Comparison of ENCODE assay signal across 8 mouse cellular contexts in genomic region chr8:45874945-45875626, GRCm38 (mm10). TPM values are rescaled to one million over a fixed set of nuclear protein-coding genes. Genes with fewer than 3 reads are reported as not detected.
A peak's percentile ranks its signal among the peaks of the same experiment; 100 is the strongest.
DNase-seq lines count a peak whose midpoint lies in the region; ATAC-seq and TF ChIP-seq lines count a peak whose summit lies in the region.

No protein-coding gene starts in this region.

- TF ChIP-seq POLR2A in bone marrow macrophage, adult 2 months (IDR thresholded peaks at IDR 0.05; ENCODE audit: borderline replicate concordance, low read depth, low read length), result no peak
- TF ChIP-seq POLR2A in small intestine, adult 2 months (IDR thresholded peaks at IDR 0.05; ENCODE audit: low read depth, low read length), result no peak

- no peak overlapping the region for H3K9ac ChIP-seq in embryonic facial prominence, embryonic 12.5 days
- H3K9ac ChIP-seq in intestine, embryonic 15.5 days, result no peak overlapping the region

- peak overlapping the region; percentile 70 for H3K27ac ChIP-seq in bone marrow macrophage, adult 2 months (ENCODE audit: insufficient read depth, low read depth, low read length)
- H3K27ac ChIP-seq in embryonic facial prominence, embryonic 12.5 days, result peak overlapping the region; percentile 61
- peak overlapping the region; percentile 60; the same call in 1 of the 2 replicates for H3K27ac ChIP-seq in intestine, embryonic 15.5 days
- peak overlapping the region; percentile 26 for H3K27ac ChIP-seq in small intestine, adult 2 months (ENCODE audit: insufficient read depth, low read depth, low read length)

- H3K36me3 ChIP-seq in embryonic facial prominence, embryonic 12.5 days, result no peaks in the 10 kb centered on the region
- H3K36me3 ChIP-seq in intestine, embryonic 15.5 days, result no peaks in the 10 kb centered on the region
- H3K36me3 ChIP-seq in small intestine, adult 2 months (ENCODE audit: control insufficient read depth, insufficient read depth, low read length), result no peaks in the 10 kb centered on the region

- no peak overlapping the region for H3K4me2 ChIP-seq in embryonic facial prominence, embryonic 12.5 days (replicated peaks)
- H3K4me2 ChIP-seq in intestine, embryonic 15.5 days (replicated peaks), result peak overlapping the region; percentile 19; the same call in 1 of the 2 replicates

- peaks cover 11% of the 10 kb centered on the region for H3K4me1 ChIP-seq in bone marrow macrophage, adult 2 months (ENCODE audit: control insufficient read depth, insufficient read depth, low read length)
- peaks cover 14% of the 10 kb centered on the region; the same call in 1 of the 2 replicates for H3K4me1 ChIP-seq in embryonic facial prominence, embryonic 12.5 days
- H3K4me1 ChIP-seq in intestine, embryonic 15.5 days (replicated peaks), result 0 out of 2 replicates have a peak, but pooled peaks cover 8% of the 10 kb centered on the region
- H3K4me1 ChIP-seq in small intestine, adult 2 months (ENCODE audit: control insufficient read depth, insufficient read depth, insufficient read length, low read length), result peaks cover 6% of the 10 kb centered on the region; the same call in 1 of the 2 replicates

- TF ChIP-seq CTCF in bone marrow macrophage, adult 2 months (IDR thresholded peaks at IDR 0.05; ENCODE audit: low read depth, low read length), result no peak
- TF ChIP-seq CTCF in small intestine, adult 2 months (IDR thresholded peaks at IDR 0.05; ENCODE audit: extremely low read depth, insufficient read length, insufficient replicate concordance, low read depth, low read length), result no peak

- ATAC-seq in embryonic facial prominence, embryonic 12.5 days (ENCODE audit: insufficient number of reproducible peaks, insufficient read depth, low FRiP score, low TSS enrichment), result peak; percentile 52; the same call in 1 of the 2 replicates
- peak; percentile 52 for ATAC-seq in granulocyte monocyte progenitor cell, adult 5-6 weeks (replicated peaks; ENCODE audit: poor library complexity, severe bottlenecking)
- ATAC-seq in intestine, embryonic 15.5 days, result peak; percentile 71
- no peak for ATAC-seq in megakaryocyte, adult 5-6 weeks (ENCODE audit: poor library complexity, severe bottlenecking)

- WGBS in embryonic facial prominence, embryonic 12.5 days, result 33% methylated on average over 10 of the region's 10 CpGs
- 45% methylated on average over 10 of the region's 10 CpGs for WGBS in intestine, embryonic 15.5 days
- WGBS in small intestine, adult 2 months, result 29% methylated on average over 10 of the region's 10 CpGs

- DNase-seq in left cerebral cortex, adult 18-20 months (ENCODE audit: low spot score in 2 of 2), result peak; percentile 22 to 36
- peak; percentile 53 for DNase-seq in mesoderm, embryonic 11.5 days (ENCODE audit: low read depth, low spot score)

- H3K4me3 ChIP-seq in bone marrow macrophage, adult 2 months (ENCODE audit: insufficient read depth, low read length), result no peak overlapping the region
- H3K4me3 ChIP-seq in embryonic facial prominence, embryonic 12.5 days, result no peak overlapping the region
- H3K4me3 ChIP-seq in intestine, embryonic 15.5 days (replicated peaks), result no peak overlapping the region
- no peak overlapping the region for H3K4me3 ChIP-seq in small intestine, adult 2 months (ENCODE audit: low read depth, low read length)

- H3K9me3 ChIP-seq in embryonic facial prominence, embryonic 12.5 days, result no peaks in the 10 kb centered on the region
- H3K9me3 ChIP-seq in intestine, embryonic 15.5 days, result no peaks in the 10 kb centered on the region

- no peaks in the 10 kb centered on the region for H3K27me3 ChIP-seq in embryonic facial prominence, embryonic 12.5 days
- no peaks in the 10 kb centered on the region for H3K27me3 ChIP-seq in intestine, embryonic 15.5 days (replicated peaks)
- H3K27me3 ChIP-seq in small intestine, adult 2 months (ENCODE audit: control insufficient read depth, insufficient read depth, low read length), result no peaks in the 10 kb centered on the region

RNA-seq across cellular contexts. Expression of gene Pdlim3, which starts 10.2 kb away (rescaled TPM):
- not detected in 2 replicates for polyA plus RNA-seq in bone marrow macrophage, adult 2 months (2012; ENCODE audit: insufficient read depth, insufficient read length, missing spikeins)
- polyA plus RNA-seq in embryonic facial prominence, embryonic 12.5 days (2016; fragmentation: Nextera tagmentation; extraction: Ambion mirVana), result 18.0 and 21.6 TPM in 2 replicates
- total RNA-seq in granulocyte monocyte progenitor cell, adult 5-6 weeks (2014; fragmentation: Nextera tagmentation), result not detected in 2 replicates
- total RNA-seq in granulocyte monocyte progenitor cell, adult 5-6 weeks (2017), result not detected in 2 replicates
- polyA plus RNA-seq in intestine, embryonic 15.5 days (2015; fragmentation: Nextera tagmentation; extraction: Ambion mirVana), result 80.7 and 80.9 TPM in 2 replicates
- 1 to 10 TPM; 1.8 to 2.4 TPM for total RNA-seq in left cerebral cortex, adult 18-20 months (2021)
- polyA plus RNA-seq in small intestine, adult 2 months (2012; rRNA removed), result 52.8 and 59.5 TPM in 2 replicates
- not detected in 2 replicates for total RNA-seq in megakaryocyte, adult 5-6 weeks (2015)
- total RNA-seq in megakaryocyte, adult 5-6 weeks (2017), result not detected in 2 replicates

RNA-seq across cellular contexts. Expression of gene Ccdc110, which starts 59.3 kb away (rescaled TPM):
- not detected in 2 replicates for polyA plus RNA-seq in bone marrow macrophage, adult 2 months (2012; ENCODE audit: insufficient read depth, insufficient read length, missing spikeins)
- polyA plus RNA-seq in embryonic facial prominence, embryonic 12.5 days (2016; fragmentation: Nextera tagmentation; extraction: Ambion mirVana), result 0.14 and 0.19 TPM in 2 replicates
- total RNA-seq in granulocyte monocyte progenitor cell, adult 5-6 weeks (2014; fragmentation: Nextera tagmentation), result not detected in 2 replicates
- total RNA-seq in granulocyte monocyte progenitor cell, adult 5-6 weeks (2017), result not detected in 2 replicates
- polyA plus RNA-seq in intestine, embryonic 15.5 days (2015; fragmentation: Nextera tagmentation; extraction: Ambion mirVana), result not detected in 2 replicates
- 1 to 10 TPM; 1.2 to 1.3 TPM for total RNA-seq in left cerebral cortex, adult 18-20 months (2021)
- polyA plus RNA-seq in small intestine, adult 2 months (2012; rRNA removed), result 0.04 TPM in 1 of 2 replicates, not detected in the other
- not detected in 2 replicates for total RNA-seq in megakaryocyte, adult 5-6 weeks (2015)
- not detected in 2 replicates for total RNA-seq in megakaryocyte, adult 5-6 weeks (2017)

Comparison
In these comparisons a context has a peak if more than half of its experiments do, and no peak if none do; other contexts are left out.
1. RNA of gene Pdlim3, which starts 10.2 kb away (polyA plus RNA-seq): 80.7 to 80.9 TPM in intestine, embryonic 15.5 days, 52.8 to 59.5 TPM in small intestine, adult 2 months and 18.0 to 21.6 TPM in embryonic facial prominence, embryonic 12.5 days; not detected in bone marrow macrophage, adult 2 months; every median in the first group is over 10 times any median in the second.
2. Peak in every context shown above with its lines, with median percentiles within 50 percentile points of each other: H3K27ac ChIP-seq.